Mouse (Mus musculus) testis, adult 2 months (tissue): ENCODE data around the gene Fam90a1b. TPM values are rescaled to one million over a fixed set of nuclear protein-coding genes. Genes with fewer than 3 reads are reported as not detected.
"Not testable (repeated sequence)": the region's sequence is repeated elsewhere in the genome, so short reads cannot be mapped to it uniquely, and the experiment has no call there.

ENCODE experiments used
- H3K27ac ChIP-seq: fragments of 200-500 bp; 2 replicates; pipeline ENCODE4 v1.5.1; 2012; ENCODE audit warnings: low read depth, low read length; ENCODE audit not compliant: control insufficient read depth, insufficient read depth
- H3K27me3 ChIP-seq: fragments of 200-500 bp; 2 replicates; pipeline ENCODE4 v1.6.1; 2012; ENCODE audit warnings: mild to moderate bottlenecking, low read length, moderate library complexity; ENCODE audit not compliant: control insufficient read depth, insufficient read depth
- H3K36me3 ChIP-seq: fragments of 200-500 bp; 2 replicates; pipeline ENCODE4 v1.6.1; 2012; ENCODE audit warnings: mild to moderate bottlenecking, low read length; ENCODE audit not compliant: control insufficient read depth, insufficient read depth
- H3K4me1 ChIP-seq: fragments of 200-500 bp; 2 replicates; pipeline ENCODE4 v1.6.1; 2012; ENCODE audit warnings: low read length; ENCODE audit not compliant: control insufficient read depth, insufficient read depth
- H3K4me3 ChIP-seq: fragments of 200-500 bp; 2 replicates; pipeline ENCODE4 v1.5.1; 2012; ENCODE audit warnings: low read depth, mild to moderate bottlenecking, low read length, moderate library complexity, mixed read lengths; ENCODE audit not compliant: control insufficient read depth
- CTCF ChIP-seq: fragments of 200-500 bp; IDR thresholded peaks from 2 replicates; pipeline ENCODE4 v1.5.1; 2012; ENCODE audit warnings: low read depth, mild to moderate bottlenecking, inconsistent platforms, low read length, moderate library complexity; ENCODE audit not compliant: control insufficient read depth, insufficient read depth, insufficient replicate concordance
- POLR2A ChIP-seq: fragments of 200-500 bp; IDR thresholded peaks from 2 replicates; pipeline ENCODE4 v1.6.1; 2012; ENCODE audit warnings: low read depth, mild to moderate bottlenecking, inconsistent platforms, low read length, moderate library complexity; ENCODE audit not compliant: control insufficient read depth
- polyA plus RNA-seq: library from polyadenylated mRNA; depleted of rRNA; stranded (reverse); fragments of >200 nt; gene quantifications from 2 replicates; pipeline ENCODE4 v1.2.3, GENCODE M21; 2012; rRNA removed

The Fam90a1b gene
- 1.4 and 1.7 TPM in 2 replicates for polyA plus RNA-seq

DNA sequence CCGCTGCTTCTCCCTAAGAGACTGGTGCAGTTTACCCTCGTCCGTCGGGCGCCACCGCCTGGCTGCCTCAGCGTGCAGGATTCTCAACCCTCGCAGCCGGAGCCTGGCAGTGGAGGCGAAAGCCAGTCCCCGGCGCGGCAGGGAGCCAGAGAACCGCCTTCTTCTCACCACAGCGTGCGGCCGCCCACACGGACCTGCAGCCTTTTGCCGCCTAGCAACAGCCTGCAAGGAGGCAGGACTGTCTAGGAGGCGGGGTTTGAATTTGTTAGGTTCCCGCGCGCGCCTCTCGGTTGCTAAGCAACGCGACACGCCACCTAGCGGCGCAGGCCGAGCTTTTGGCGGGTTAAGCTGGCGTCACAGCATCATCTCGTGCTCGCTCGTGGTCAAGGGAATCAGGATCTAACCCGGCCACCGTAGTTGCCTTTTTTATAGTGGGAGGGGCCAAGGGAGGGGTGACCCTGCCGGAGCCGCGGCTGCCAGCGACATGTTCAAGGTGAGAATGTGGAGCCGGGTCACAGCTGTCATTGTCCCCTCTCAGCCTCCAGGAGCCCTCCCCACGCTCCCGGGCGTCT lies at the start of gene Fam90a1b, which contains the start of gene Apoo:
Gene Fam90a1b (minus strand): TSS at position 108 of the 572 bp plus-strand sequence.
Gene Apoo (plus strand): TSS at position 448 of the 572 bp plus-strand sequence.
- Histone ChIP-seq H3K4me1 (no peaks in the 10 kb centered on the region), H3K4me3 (peak within 1 kb of the TSS; percentile 96), H3K27ac (peak within 1 kb of the TSS; percentile 88), H3K36me3 (no peaks in the 10 kb centered on the region), H3K27me3 (no peaks in the 10 kb centered on the region)
- TF ChIP-seq POLR2A (no peak), CTCF (peak; percentile 52; the same call in 1 of the 2 replicates)

DNA sequence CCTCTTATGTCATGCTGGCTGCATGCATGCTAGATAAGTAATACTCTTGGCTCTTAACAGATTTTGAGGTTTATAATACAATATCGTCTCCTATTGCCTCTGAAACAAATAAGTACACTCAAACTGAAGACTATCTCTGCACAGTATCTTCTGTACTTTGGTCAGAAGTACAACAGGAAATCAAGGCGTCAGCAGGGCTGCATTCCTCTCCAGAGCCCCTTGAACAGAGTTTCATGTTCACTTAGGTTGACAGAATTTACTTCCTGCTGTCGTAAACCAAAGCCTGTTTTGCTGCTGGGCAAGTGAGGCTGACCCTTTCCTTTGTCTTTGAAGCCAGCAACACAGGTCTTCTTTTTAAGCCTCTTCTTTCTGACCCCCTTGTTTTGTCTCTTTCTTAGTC lies 42.4 kb upstream of the Fam90a1b start:
- H3K27ac ChIP-seq, result no peak overlapping the region
- no peaks in the 10 kb centered on the region for H3K36me3 ChIP-seq
- TF ChIP-seq POLR2A, result no peak
- no peak for TF ChIP-seq CTCF
- no peak overlapping the region for H3K4me3 ChIP-seq
- no peaks in the 10 kb centered on the region for H3K27me3 ChIP-seq
- no peaks in the 10 kb centered on the region for H3K4me1 ChIP-seq

DNA sequence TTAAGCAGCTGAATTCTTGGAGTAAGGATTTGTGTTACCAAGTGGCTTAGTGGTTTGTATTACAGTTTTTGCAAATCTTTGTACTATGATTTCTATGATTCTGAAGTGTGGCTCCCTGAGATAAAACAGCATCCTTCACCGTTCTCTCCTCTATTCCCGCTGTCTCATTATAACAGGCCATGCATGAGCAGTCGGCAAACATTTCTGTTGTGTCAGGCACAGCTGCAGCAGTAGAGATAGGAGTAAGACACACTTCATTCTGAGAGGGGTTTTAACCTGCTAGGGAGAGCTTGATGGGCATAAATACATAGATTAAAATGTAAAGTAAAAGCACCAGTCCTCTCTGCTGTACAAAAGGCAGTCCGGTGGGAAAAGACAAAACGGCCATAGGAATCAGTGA lies 12.2 kb upstream of the Fam90a1b start:
- no peaks in the 10 kb centered on the region for H3K36me3 ChIP-seq
- no peak overlapping the region for H3K27ac ChIP-seq
- no peaks in the 10 kb centered on the region for H3K4me1 ChIP-seq
- no peak overlapping the region for H3K4me3 ChIP-seq
- TF ChIP-seq POLR2A, result no peak
- TF ChIP-seq CTCF, result no peak
- no peaks in the 10 kb centered on the region for H3K27me3 ChIP-seq

DNA sequence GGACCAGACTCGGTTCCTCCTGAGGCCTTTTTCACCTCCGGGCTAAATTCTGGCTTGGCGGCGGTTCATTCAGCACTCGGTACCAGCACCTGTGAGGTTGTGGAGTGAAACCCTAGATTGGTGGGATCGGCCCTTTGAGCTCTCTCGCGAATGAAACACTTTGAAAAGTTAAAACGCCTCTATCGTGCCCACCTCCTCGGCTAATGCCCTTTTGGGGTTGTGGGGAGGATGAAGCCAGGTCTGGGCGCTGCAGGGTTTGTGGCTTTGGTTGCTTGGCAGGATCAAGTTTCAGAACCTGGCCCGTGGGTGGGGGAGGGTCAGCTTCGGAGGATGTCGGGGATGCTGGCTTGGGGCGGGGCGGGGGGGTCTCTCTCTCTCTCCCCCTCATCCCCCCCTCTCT lies 671 bp upstream of the Fam90a1b start:
- Histone ChIP-seq H3K27me3 (no peaks in the 10 kb centered on the region), H3K4me1 (no peaks in the 10 kb centered on the region), H3K36me3 (no peaks in the 10 kb centered on the region), H3K4me3 (peak overlapping the region; percentile 96), H3K27ac (peak overlapping the region; percentile 77)
- TF ChIP-seq CTCF (no peak), POLR2A (no peak)

DNA sequence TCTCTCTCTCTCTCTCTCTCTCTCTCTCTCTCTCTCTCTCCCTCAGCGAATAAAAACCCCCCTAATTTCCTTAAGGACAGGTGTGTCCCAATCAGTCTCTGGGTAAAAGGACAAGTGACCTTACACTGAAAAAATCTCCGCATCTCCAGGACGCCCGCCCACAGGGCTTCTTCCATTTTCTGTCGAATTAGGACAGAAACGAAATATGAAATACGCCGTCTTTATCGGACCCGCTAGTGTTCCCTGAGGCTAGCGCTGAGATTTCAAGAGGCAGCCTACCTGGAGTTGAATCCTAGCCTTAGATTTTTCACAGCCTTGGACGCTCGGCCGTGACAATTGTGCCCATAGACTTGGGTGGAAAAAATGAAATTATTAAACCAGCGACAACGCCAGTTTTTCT lies 548 bp downstream of the Fam90a1b start:
- Histone ChIP-seq H3K4me1 (no peaks in the 10 kb centered on the region), H3K36me3 (no peaks in the 10 kb centered on the region), H3K27ac (peak overlapping the region; percentile 49), H3K27me3 (no peaks in the 10 kb centered on the region), H3K4me3 (peak overlapping the region; percentile 96)
- TF ChIP-seq CTCF (no peak), POLR2A (no peak)

DNA sequence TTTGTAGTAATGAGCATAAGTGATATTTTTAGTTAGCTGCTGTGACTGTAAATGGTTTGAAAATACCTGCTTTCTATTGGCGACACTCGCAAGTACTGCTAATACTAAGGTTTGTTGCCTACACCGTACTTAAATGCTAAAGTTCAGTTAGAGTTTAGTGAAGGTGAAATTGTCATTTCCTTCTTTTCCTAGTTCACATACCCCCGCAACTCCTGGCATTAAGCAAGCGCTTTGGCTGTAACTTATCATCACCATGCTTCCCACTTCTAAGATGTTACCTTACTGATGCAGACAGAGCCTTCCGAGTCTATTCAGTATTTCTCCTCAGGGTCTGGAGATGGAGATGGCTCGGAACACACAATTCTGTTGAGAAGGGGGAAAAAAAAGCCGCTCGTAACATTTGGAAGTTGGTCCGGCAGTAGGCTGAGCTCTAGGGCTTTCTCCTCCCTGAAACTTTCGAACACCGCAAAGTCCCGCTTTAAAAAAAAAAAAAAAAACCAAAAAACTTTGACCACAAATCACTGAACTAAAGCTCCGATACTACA lies 1.1 kb downstream of the Fam90a1b start:
- Histone ChIP-seq H3K4me1 (no peaks in the 10 kb centered on the region), H3K4me3 (peak overlapping the region; percentile 96), H3K27ac (no peak overlapping the region), H3K36me3 (no peaks in the 10 kb centered on the region), H3K27me3 (no peaks in the 10 kb centered on the region)
- no peak for TF ChIP-seq POLR2A
- TF ChIP-seq CTCF, result no peak

DNA sequence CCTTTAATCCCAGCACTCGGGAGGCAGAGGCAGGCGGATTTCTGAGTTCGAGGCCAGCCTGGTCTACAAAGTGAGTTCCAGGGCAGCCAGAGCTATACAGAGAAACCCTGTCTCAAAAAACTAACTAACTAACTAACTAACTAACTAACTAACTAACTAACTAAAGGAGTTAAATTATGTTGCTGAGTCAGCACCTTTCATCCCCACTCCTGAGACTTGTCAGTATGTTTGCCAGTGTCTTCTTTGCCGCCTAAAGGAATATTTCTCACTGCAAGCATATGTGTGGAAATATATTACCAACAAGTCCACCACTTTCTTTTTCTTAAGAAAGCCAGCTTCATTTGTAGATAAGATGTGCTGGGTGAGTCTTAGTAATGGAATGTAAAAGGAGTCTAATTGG lies 22.9 kb downstream of the Fam90a1b start:
- not testable (repeated sequence) for H3K36me3 ChIP-seq, H3K27ac ChIP-seq, H3K27me3 ChIP-seq, H3K4me1 ChIP-seq, H3K4me3 ChIP-seq
